Mouse (Mus musculus): ENCODE data around the gene Tnip3. TPM values are rescaled to one million over a fixed set of nuclear protein-coding genes. Genes with fewer than 3 reads are reported as not detected.

The Tnip3 gene
- 10 to 100 TPM in 1 of 2 experiments, 1 to 10 TPM in 1; 5.6 to 10.8 TPM for polyA plus RNA-seq (2017; shearing (Covaris generic))

DNA sequence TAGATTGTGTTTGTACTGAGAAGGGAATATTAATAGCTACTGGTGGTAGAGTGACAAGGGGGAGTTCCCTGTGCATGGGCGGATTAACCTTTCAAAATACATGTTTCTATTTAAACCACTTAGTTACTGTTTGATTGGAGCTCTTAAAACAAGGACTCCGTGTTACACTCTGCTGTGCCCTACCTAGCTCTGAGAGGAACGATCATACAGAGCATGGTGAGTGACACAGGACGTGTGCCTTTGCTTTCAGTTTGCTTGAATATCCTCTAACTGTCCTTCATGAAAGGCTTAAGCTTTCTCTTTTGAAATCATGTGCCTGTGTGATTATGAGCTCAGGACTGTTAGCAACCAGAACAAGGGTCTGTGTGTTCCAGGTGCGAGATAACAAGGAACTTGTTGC, at the start of gene Tnip3:
TSS of gene Tnip3 (plus strand) at position 122 of the 400 bp plus-strand sequence.

GRCm38 (mm10) chr6:65671451-65671850, 146.3 kb downstream of the Tnip3 start, which contains the start of gene Ndnf:
TSS of gene Ndnf (plus strand) at chr6:65671590.

Other genes with a start within 250 kb of the Tnip3 start
- under 1 TPM; 0.05 to 0.91 TPM for gene C130060K24Rik, start 144.2 kb upstream of the Tnip3 start, polyA plus RNA-seq (2017; shearing (Covaris generic))
- gene Ndnf, start 146.3 kb downstream of the Tnip3 start, polyA plus RNA-seq (2017; shearing (Covaris generic)), result 1 to 10 TPM in 1 of 2 experiments, under 1 TPM in 1; 0.64 to 2.1 TPM

Measured in inflammation-experienced regulatory T-cells (primary cell).